Mouse (Mus musculus): ENCODE data around the gene Tor1aip1.

Gene Tor1aip1

DNA sequence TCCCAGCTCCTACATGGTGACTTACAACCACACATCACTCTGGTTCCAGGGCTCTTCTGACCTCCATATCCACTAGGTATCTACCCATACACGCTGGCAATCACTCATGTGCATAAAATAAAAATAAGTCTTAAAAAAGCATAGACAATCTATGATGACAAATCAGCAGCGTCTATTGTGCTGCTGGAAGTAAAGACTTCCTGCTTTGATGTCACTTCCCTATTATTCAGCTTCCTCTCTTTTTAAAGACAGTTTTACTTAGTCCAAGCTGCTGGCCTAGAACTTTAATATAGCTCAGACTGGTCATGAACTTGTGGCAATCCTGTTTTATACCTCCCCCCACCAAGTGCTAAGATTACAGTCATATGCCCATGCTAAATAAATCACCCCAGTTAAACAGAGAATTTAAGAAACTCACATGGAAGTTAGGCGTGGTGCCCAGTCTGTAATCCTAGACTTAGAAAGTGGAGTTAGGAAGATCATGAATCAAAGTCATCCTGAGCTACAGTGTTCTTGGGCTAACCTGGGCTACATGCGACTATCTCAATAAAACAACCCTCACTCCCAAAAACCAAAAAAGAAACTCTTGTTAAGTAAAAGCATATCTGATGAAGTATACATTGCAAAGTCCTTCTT is 7.8 kb downstream of the Tor1aip1 start:
- no peak for DNase-seq

DNA sequence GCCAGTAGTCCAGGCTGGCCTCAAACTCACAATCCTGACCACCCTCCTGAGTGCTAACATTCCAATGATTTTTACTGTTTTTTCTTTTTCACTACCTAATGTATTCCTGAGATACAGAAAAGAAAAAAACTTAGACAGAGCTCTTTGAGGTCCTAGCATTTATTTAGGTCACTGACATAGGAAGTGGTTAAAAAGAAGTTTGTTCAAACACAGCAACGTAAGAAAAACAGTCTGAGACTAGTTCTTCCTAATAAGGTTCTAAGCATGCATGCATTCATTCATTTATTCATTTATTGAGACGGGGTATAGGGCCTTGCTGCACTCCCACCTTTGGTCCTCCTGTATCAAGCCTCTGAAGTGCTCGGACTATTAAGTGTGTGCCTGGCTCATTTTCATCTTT is 8.4 kb downstream of the Tor1aip1 start:
- DNase-seq = no peak

DNA sequence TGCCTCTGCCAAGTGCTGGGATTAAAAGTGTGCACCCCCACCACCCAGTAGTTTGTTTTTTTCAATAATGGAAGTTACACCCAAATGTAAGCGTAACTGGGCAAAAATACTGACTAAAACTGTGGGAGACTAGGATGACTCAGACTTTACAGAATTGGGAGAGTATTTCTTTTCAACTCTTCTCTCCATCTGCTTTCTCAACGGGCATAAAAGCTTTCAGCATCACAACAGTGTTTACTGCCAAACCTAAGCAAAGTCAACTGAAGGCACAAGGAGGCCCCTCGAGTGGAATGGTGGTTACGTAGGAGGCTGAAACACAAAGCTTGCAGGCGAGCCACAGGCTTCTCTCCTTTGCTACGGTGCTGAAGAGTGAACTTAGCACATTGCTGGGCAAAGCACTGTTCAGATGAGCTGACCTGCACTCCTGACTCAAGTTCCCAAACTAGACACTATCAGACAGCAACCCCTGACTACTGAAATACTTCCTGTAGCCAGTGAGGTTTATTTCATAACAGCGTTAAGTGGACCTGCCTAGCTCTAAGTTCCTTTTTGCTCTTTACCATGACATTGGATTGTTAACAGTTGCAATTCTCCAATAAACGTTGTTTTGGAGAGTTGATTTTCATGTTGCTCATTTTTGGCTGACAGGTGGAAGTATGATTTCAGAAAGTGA is 11.3 kb downstream of the Tor1aip1 start:
- no peak for DNase-seq

DNA sequence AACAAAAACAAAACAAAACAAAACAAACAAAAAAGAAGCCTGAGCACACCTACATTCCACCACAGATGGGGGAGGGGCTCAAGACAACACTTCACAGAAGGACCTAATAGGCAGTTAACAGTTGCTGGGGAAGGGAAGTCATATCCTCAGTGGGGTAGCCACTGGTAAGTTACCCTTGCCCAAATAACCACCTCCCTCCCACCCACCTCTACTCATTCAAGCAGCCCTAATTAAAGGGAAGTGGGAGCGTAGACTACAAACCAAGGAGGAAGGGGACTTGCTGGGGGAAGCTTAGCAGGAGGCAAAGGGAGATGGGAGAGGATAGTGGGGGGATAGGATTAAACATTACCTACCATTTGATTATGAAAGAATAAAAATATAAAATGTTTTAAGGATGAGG is 15.9 kb downstream of the Tor1aip1 start:
- no peak for DNase-seq

DNA sequence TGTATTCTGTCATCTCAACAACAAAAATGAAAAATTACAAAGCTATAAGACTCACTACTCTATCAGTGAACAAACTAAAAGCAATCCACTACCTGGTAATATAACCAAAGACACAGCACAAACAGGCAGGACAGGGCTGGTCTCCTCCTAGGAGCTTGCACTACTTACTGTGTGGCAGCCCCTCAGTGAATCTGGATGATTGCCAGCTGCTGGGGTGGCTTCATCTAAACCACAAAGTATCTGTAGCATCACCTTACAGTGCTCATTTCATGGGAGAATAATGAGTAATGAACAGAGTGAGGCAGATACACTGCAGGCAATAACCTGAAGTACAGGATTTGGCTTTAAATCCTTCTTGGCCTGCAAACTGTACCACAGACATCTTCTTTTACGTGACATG is 16.5 kb downstream of the Tor1aip1 start:
- no peak for DNase-seq

DNA sequence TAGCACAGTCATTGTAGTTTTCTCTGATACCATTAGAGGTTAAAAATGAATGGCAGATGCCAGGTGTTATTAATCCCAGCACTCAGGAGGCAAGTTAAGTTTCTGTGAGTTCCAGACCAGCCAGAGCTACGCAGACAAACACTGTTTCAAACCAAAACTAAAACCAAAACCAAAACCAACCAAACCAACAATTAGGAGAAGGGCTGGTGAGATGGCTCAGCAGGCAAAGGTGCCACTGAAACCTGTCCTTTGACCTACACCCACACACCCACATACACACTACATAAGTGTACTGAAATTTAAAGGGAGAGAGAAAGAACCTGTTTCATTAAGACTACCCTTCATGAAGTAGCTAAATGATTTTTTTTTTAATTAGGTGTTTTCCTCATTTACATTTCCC is 27.3 kb downstream of the Tor1aip1 start:
- no peak for DNase-seq

DNA sequence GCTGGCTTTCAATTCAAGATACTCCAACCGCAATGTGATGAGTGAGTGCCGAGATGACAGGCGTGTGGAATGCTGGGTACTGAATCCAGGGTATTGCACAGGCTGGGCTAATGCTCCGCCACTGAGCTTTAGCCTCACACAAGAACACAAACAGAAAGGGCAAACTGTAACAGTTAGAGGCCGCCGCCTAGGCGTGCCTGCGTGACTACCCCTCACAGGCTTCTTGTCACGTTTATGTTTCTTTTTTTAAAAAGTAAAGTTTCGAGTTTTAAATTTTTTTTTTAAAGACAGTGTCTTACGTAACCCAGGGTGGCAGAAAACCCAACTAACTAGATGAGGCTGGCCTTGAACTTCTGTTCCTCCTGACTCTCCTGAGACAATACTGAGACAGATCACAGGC is 30.4 kb downstream of the Tor1aip1 start:
- no peak for DNase-seq

DNA sequence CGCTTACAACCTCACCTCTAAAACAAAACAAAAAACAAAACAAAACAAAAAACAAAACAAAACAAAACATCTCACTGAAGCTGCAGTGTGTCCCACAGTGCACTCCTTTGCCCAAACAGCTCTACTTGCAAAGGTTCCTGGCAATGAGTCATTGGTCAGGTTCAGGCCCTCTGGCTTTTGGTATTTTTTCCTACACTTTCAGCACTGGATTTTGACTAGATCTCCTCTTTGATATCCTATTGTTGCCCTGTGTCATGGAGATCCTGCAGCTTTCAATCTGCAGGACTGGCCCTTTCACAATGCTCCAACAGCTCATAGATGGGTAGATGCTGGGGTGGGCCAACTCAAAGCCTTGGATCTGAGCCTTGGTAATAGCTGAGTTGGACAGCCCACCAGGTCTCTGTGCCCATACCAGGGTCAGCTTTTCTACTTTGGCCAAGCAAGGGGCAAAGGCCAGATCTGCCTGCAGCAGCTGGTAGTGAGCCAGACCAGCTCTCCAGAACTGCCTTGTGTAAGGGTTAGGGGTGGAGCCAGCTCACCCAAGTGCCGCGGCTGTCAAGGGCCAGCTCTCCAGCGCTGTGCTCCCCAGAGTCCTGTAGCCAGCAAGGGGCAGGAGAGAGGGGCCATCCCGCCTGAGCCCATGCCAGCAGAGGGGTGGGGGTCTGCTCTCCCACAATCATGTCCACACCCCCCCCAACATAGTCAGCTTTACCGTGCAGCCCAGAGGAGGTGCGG is 32.9 kb downstream of the Tor1aip1 start:
- DNase-seq = no peak

DNA sequence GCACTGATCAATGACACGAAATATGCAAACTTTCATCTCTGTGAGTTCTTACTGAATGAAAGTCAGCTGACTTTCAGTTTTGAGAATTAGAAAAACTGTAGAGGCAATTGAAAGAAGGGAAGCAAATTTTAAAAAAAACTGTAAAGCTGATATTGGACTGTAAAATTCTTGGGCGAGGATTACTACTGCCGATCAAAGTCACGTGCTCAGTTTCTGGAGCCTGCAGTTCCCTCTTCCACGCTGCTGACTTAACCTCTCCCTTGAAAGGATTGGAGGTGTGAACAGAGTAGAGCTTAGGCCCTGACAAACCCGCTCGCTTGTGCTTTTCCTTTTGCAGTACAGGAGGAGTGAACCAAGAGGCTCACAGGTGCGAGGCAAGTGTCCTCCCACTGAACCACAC is 33.9 kb downstream of the Tor1aip1 start:
- no peak for DNase-seq

DNA sequence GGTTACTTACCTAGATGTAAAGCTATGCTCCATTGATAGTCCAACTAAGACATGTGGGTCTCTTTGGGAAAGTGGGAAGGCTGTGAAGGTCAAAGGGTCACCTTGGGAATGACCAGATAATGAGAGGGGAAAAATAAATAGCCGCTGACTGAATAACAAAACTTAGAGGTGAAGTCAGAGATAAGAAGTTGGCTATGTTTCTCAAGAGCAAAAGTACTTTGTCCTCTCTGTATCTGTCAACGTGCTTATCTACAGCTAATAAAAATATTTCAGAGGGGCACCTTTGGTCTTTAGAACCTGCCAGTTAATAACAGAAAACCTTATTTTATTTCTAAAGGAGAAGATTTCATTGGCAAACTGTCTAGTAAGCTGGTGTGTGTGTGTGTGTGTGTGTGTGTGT is 40.7 kb downstream of the Tor1aip1 start:
- no peak for DNase-seq

DNA sequence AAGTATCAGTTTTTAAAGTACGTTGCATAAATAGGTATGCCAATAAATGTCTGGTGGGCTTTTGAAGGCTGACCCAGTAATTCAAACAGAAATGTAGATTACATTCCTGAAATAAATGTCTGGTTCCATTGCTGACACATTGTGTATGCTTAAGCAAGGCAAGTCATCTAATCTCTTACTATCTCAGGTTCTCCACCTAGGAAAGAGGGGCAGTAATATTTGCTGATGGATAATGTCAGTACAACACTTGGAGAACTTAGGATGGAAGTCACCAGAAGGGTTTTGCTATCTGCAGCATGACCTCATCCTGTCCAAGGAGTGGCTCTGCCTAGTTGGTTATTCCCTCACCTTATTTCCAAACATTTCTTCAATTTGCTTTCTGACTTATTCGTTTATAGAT is 41.8 kb downstream of the Tor1aip1 start:
- no peak for DNase-seq

DNA sequence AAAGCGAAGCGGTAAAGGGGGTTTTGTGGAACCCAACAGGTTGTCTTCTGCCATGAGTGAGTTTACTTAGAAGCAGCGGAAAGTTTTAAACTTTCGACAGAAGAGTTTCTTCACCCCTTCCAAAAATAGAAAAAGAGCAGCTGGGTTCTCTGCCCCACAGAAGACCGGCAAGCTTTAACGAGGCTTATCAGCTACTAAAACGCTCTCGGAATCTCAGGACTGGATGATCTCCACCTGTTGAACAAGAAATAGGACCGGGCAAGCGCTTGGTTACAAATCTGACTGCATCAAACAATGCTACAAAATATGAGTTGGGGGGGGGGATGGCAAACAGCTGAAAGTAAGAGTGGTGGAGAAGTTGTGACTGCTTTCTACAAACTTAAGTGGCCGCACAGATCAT is 45.9 kb downstream of the Tor1aip1 start:
- no peak for DNase-seq

DNA sequence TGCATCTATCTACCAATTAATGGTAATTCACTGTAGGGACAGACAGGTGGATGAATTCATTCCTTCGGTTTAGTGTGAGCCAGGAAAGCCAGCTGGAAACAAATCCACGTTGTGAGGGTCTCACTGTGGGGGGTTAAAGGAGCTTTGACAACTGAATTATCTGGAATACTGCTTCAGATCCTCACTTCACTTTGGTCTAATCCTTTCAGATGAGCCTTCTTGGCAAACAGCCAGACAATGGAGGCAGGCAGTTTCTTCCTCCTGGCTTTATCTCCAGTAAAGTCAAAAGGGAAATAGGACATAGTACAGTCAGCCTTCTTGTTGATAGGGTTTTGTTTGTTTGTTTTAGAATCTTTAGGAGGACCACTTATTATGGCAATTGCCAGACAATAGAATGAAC is 46.9 kb downstream of the Tor1aip1 start:
- no peak for DNase-seq

DNA sequence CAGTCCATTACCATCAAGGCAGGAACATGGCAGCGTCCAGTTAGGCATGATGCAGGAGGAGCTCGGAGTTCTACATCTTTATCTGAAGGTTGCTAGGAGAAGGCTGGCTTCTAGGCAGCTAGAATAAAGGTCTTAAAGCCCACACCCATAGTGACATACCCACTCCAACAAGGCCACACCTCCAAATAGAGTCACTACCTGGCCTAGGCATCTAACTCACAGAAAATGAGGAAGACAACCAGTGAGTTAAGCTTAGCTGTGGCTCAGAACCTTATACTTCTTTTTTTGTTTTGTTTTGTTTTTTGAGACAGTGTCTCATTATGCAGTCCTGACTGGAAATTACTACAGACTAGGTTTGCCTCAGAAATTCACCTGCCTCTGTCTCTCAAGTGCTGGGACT is 48.7 kb downstream of the Tor1aip1 start:
- no peak for DNase-seq

DNA sequence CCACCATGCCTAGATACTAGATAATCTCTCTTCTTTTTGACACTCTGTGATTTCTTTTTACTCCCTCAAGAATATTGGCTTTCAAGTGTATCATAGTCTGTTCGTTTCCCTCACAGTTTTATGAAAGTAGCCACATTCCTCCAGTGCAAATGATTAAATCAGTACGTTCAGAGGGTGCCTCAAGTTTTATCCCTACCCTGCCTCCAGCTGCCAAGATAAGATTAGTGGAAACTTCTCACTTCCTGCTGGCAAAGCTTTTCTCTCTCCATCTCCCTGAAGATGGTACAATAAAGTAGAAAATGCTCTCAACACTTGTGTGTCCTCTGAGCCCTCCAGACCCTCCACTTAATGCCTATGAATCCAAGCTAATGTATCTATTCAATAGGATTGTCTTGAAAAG is 61.3 kb downstream of the Tor1aip1 start:
- DNase-seq = no peak

DNA sequence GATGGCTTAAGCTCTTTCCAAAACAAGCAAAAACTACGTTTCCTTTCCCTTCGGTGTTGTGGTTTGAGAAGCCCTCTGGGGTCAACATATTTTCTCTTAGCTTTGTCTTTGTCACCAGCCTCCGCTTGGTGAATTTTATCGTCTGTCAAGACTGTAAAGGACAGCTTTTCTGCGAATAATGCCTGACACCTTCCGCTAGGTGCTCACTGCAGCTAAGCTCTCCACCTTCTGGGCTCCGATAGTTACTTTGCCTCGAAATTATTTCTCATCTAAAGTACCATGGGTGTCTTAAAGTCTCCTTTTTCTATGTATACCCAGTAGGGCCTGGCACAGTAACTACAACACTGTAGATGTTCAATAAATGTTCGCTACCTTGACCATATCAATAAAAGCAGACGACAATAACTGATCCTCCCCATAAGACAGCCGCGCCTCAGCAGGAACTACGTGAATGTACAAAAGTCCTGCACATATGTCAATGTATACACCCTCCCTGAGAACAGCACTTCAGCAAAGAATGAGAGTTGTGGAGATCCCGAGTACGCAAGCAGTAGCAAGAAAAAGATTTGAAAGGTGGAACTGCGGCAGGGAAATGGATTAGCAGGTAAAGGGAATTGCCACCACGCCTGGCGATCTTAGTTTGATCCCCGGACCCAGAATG is 62.4 kb downstream of the Tor1aip1 start:
- peak; percentile 24 to 52 for DNase-seq

DNA sequence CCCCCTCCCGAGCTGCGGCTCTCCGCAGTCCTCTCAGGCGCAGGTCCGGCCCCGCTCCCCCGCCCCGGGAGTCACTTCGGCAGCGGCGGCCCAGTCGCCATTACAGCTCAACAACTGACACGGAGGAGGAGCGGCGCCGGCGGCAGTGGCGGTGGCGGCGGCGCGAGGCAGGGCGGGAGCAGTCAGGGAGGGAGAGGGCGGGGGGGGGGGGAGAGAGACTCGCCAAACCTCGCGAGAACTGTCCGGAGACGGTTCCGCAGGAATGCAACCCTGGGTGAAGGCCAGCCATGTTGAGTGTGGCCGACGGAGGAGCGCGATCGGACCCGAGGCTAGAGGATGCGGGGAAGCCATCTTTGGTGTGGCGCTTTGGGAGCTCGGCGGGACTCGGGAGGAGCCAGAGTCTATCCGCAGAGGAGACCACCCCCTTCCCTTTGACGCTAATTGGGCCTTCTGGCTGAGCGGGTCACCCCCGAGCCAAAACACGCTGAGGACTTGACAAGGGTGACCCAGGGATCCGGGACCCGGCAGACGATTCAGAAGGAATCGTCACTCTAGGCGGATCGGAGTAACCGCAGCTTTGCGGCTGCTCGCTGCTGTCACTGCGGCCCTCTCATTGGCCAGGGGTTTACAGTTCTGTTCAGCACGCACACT is 63.1 kb downstream of the Tor1aip1 start, which contains the start of gene Cep350:
Gene Cep350 (minus strand): TSS at position 188 of the 651 bp plus-strand sequence.
- DNase-seq = peak; percentile 96 to 98

DNA sequence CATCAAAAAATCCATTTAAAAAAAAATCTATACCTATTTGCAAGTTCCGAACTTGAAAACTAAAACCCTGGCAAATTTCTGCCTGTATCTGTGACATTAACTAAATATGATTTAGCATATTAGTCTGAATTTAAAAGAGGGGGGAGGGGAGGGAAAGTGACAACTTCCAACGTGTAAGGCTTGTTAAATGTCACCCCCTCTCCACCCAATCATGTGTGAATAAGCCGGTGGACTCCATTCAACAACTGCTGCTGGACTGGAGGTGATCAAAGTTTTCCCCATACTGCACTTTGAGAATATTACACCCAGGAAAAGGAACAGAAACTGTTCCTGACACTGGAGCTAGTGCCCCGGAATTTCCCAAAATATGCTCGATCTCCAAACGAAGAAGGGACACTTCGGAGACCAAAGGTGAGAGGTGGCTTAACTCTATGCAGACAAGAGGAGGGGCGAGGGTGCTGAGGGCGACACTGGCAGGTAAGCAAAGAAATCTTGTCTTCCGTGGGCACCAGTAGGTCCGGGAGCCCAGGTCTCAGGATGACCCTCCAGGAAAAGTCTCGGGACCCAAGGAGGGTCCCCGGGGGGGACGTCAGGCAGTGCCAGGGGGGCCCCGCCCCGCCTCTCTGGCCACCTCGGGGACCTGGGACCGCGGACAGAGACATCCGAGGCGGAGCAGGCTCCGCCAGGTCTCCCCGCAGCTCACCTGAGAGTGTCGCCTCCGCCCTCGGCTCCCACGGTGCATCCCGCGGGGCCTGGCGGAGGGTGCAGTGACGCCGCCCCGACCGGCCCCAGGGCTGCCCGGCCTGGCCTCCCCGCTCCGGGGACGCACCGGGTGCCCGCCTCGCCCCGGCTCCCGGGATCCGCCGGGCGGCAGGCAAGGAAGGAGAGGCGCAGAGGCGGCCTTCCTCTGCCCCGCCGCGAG is 63.9 kb downstream of the Tor1aip1 start:
- DNase-seq = peak in 1 of 2 experiments; percentile 59

All from cerebellum, adult 18-20 months (tissue).